ENCODE assay signal across 8 mouse cellular contexts in the genomic region with DNA sequence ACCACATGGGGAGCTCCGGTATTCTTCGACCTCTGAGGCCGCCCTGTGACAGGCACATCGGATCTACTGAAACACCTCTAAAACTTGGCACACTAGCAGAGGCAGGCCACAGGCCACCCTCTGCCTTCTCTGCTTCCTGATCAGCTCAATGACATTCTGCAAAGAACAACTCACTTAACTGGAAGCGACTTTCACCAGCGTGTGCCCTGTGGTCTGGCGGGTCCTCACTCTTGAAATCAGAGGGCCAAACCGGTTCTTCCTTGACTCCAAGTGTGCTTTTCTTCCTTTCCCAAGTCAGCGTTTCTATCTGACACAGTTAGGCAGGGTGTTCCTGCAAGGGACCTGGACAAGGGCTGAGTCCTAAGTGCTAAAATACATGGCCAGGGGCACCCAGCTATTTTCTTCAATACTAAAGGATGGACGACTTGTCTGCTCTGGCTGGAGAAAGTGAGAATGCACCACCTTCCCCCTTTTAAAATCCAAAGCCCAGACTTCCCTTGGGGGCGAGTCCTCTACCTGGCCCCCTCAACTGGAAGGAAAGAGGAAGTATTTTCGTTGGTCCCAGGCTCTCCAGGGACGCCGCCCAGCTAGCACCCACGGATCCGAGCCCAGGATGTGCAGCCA. TPM values are rescaled to one million over a fixed set of nuclear protein-coding genes. Genes with fewer than 3 reads are reported as not detected.
A peak's percentile ranks its signal among the peaks of the same experiment; 100 is the strongest.
DNase-seq lines count a peak whose midpoint lies in the region; ATAC-seq and TF ChIP-seq lines count a peak whose summit lies in the region.

No protein-coding gene starts in this region.

- TF ChIP-seq EP300 in liver, postnatal 0 days (IDR thresholded peaks at IDR 0.05; ENCODE audit: low read depth): no peak

- intact Hi-C loops in left cerebral cortex, postnatal 36 days (cut with DNase I): no loop called here

- peak; percentile 63 for DNase-seq in layer of hippocampus, adult 9-10 months (ENCODE audit: low spot score)
- DNase-seq in layer of hippocampus, postnatal 10 days (ENCODE audit: low spot score in 2 of 2): no peak
- DNase-seq in embryonic facial prominence, embryonic 10.5 days (ENCODE audit: low spot score): peak; percentile 23
- DNase-seq in liver, postnatal 0 days: no peak
- no peak for DNase-seq in right cerebral cortex, postnatal 14 days
- DNase-seq in left cerebral cortex, postnatal 36 days (ENCODE audit: low spot score in 2 of 2): no peak

- peak overlapping the region; percentile 93 for H3K9ac ChIP-seq in hindbrain, embryonic 13.5 days
- H3K9ac ChIP-seq in liver, postnatal 0 days (replicated peaks): peak overlapping the region; percentile 63

- peaks cover 20% of the 10 kb centered on the region for H3K4me1 ChIP-seq in embryonic facial prominence, embryonic 10.5 days
- H3K4me1 ChIP-seq in hindbrain, embryonic 13.5 days (replicated peaks): peaks cover 21% of the 10 kb centered on the region
- peaks cover 6% of the 10 kb centered on the region; the same call in 1 of the 2 replicates for H3K4me1 ChIP-seq in liver, postnatal 0 days (ENCODE audit: insufficient read depth)

- WGBS in embryonic facial prominence, embryonic 10.5 days: 9% methylated on average over 16 of the region's 16 CpGs
- 11% methylated on average over 16 of the region's 16 CpGs for WGBS in hindbrain, embryonic 13.5 days
- 21% methylated on average over 14 of the region's 16 CpGs for WGBS in liver, postnatal 0 days (ENCODE audit: insufficient replicate concordance)

- peak overlapping the region; percentile 94 for H3K4me2 ChIP-seq in hindbrain, embryonic 13.5 days
- H3K4me2 ChIP-seq in liver, postnatal 0 days (ENCODE audit: low read depth, low read length): peak overlapping the region; percentile 81

- peak; percentile 58 for ATAC-seq in hindbrain, embryonic 13.5 days (ENCODE audit: low FRiP score)
- no peak for ATAC-seq in liver, postnatal 0 days
- ATAC-seq in monocyte, adult 5-6 weeks (replicated peaks; ENCODE audit: insufficient number of reproducible peaks, low FRiP score, low TSS enrichment, poor library complexity, severe bottlenecking): no peak

- peaks cover under 1% of the 10 kb centered on the region; the same call in 1 of the 2 replicates for H3K9me3 ChIP-seq in embryonic facial prominence, embryonic 10.5 days
- no peaks in the 10 kb centered on the region for H3K9me3 ChIP-seq in hindbrain, embryonic 13.5 days
- H3K9me3 ChIP-seq in liver, postnatal 0 days (ENCODE audit: low read length): no peaks in the 10 kb centered on the region

- peaks cover 38% of the 10 kb centered on the region for H3K27me3 ChIP-seq in embryonic facial prominence, embryonic 10.5 days (replicated peaks; ENCODE audit: low read depth, poor library complexity, severe bottlenecking)
- peaks cover 15% of the 10 kb centered on the region for H3K27me3 ChIP-seq in hindbrain, embryonic 13.5 days
- H3K27me3 ChIP-seq in liver, postnatal 0 days (ENCODE audit: insufficient read depth, low read length): 0 out of 2 replicates have a peak, but pooled peaks cover 12% of the 10 kb centered on the region

- H3K36me3 ChIP-seq in embryonic facial prominence, embryonic 10.5 days (replicated peaks): no peaks in the 10 kb centered on the region
- no peaks in the 10 kb centered on the region for H3K36me3 ChIP-seq in hindbrain, embryonic 13.5 days
- H3K36me3 ChIP-seq in liver, postnatal 0 days (replicated peaks; ENCODE audit: insufficient read depth, low read length): no peaks in the 10 kb centered on the region

- TF ChIP-seq CTCF in liver, postnatal 0 days (IDR thresholded peaks at IDR 0.05; ENCODE audit: low read depth): no peak

- H3K27ac ChIP-seq in embryonic facial prominence, embryonic 10.5 days (replicated peaks): peak overlapping the region; percentile 84
- H3K27ac ChIP-seq in hindbrain, embryonic 13.5 days: peak overlapping the region; percentile 77; the same call in 1 of the 2 replicates
- H3K27ac ChIP-seq in liver, postnatal 0 days (ENCODE audit: low read depth): no peak overlapping the region

- H3K4me3 ChIP-seq in embryonic facial prominence, embryonic 10.5 days: peak overlapping the region; percentile 86
- peak overlapping the region; percentile 84 for H3K4me3 ChIP-seq in hindbrain, embryonic 13.5 days
- H3K4me3 ChIP-seq in liver, postnatal 0 days (ENCODE audit: low read depth, low read length): peak overlapping the region; percentile 63

RNA-seq across cellular contexts. Expression of a gene that starts 0.4 kb away (rescaled TPM):
- total RNA-seq in layer of hippocampus, postnatal 10 days (2021): 10 to 100 TPM; 35.3 to 36.7 TPM
- 2.2 and 2.5 TPM in 2 replicates for polyA plus RNA-seq in embryonic facial prominence, embryonic 10.5 days (2016; fragmentation: Nextera tagmentation; extraction: Ambion mirVana)
- 7.7 and 9.7 TPM in 2 replicates for polyA plus RNA-seq in hindbrain, embryonic 13.5 days (2015; fragmentation: Nextera tagmentation; extraction: Ambion mirVana)
- 17.0 and 18.6 TPM in 2 replicates for polyA plus RNA-seq in liver, postnatal 0 days (2015; fragmentation: Nextera tagmentation; extraction: Ambion mirVana)
- total RNA-seq in monocyte, adult 5-6 weeks (2017): 90.8 to 132 TPM (median 114 TPM) in 3 replicates
- total RNA-seq in left cerebral cortex, postnatal 36 days (2021): 10 to 100 TPM; 32.2 to 34.2 TPM

Comparison
In these comparisons a context has a peak if more than half of its experiments do, and no peak if none do; other contexts are left out.
1. DNase-seq: peak in layer of hippocampus, adult 9-10 months (single experiment) and embryonic facial prominence, embryonic 10.5 days (single experiment); none in layer of hippocampus, postnatal 10 days (0 of 2), liver, postnatal 0 days (single experiment), right cerebral cortex, postnatal 14 days (single experiment) and left cerebral cortex, postnatal 36 days (0 of 2).
2. Peak in every context shown above with its lines, with median percentiles within 50 percentile points of each other: H3K4me3 ChIP-seq.